Comparison of ENCODE assay signal across 19 mouse cellular contexts in the genomic region with DNA sequence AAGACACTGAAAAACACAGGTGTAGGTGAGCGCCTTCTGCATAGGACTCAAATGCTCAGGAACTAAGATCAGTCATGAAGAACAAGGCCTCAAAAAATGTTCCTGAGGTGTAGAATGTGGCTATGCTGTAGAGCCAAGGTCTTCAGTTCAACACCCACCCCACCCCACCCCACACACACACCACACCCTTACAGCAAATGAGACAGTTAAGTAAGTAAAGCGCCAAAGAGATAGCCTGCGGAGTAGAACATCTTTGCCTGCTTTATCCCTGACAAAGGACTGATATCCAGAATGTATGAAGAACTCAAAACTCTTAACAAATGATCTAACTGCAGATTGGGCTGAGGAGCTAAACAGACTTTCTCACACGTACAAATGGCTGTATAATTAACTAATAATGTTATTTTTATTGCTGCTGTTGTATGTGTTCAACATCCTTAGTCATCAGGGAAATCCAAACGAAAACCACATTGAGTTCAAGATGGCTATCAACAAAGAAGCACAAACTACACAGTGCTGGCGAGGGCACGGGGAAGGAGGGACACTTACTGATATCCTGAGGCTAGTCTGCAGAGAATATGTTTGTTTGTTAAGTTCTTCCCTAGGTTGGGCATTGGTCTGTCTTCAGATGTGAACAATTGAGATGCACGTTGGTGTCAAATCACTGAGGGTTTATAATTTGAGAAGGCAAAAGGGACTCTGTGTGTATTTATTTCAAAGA. TPM values are rescaled to one million over a fixed set of nuclear protein-coding genes. Genes with fewer than 3 reads are reported as not detected.
DNase-seq lines count a peak whose midpoint lies in the region; ATAC-seq and TF ChIP-seq lines count a peak whose summit lies in the region.
"Had no signal": no experiment of that assay in that cellular context is flagged by ENCODE, and none has a peak within 500 bp of the region (broad histone marks: within the 10 kb centered on the region; RNA-seq: fewer than 3 reads in every experiment).

No protein-coding gene starts in this region.

- no peak for TF ChIP-seq POLR2A in MEL (IDR thresholded peaks at IDR 0.05; ENCODE audit: control insufficient read depth in 1 of 2, insufficient read depth in 1 of 2, low read depth in 1 of 2, low read length in 2 of 2, poor library complexity in 1 of 2)

- TF ChIP-seq RAD21 in MEL (IDR thresholded peaks at IDR 0.05; ENCODE audit: low read depth, low read length) = no peak

- no peaks in the 10 kb centered on the region for H3K27me3 ChIP-seq in midbrain, embryonic 11.5 days (ENCODE audit: control insufficient read depth, insufficient read depth, low read length)
- H3K27me3 ChIP-seq in midbrain, embryonic 13.5 days = no peaks in the 10 kb centered on the region
- H3K27me3 ChIP-seq in MEL (ENCODE audit: control insufficient read depth in 1 of 2, insufficient read depth in 2 of 2, low read length in 2 of 2) = no peaks in the 10 kb centered on the region; a peak in 1 of 4 replicates
- H3K27me3 ChIP-seq in liver, embryonic 15.5 days = no peaks in the 10 kb centered on the region
- H3K27me3 ChIP-seq: embryonic facial prominence, embryonic 12.5 days; forebrain, embryonic 13.5 days; heart, embryonic 13.5 days had no signal

- H3K36me3 ChIP-seq in midbrain, embryonic 11.5 days (ENCODE audit: control insufficient read depth, insufficient read depth, low read length) = no peaks in the 10 kb centered on the region
- H3K36me3 ChIP-seq in midbrain, embryonic 13.5 days = no peaks in the 10 kb centered on the region
- peaks cover 0 to 2% of the 10 kb centered on the region in 2 experiments; a peak in 2 of 4 replicates for H3K36me3 ChIP-seq in MEL (ENCODE audit: control insufficient read depth in 1 of 2, insufficient read depth in 2 of 2, low read length in 2 of 2)
- H3K36me3 ChIP-seq in liver, embryonic 15.5 days (replicated peaks) = no peaks in the 10 kb centered on the region
- H3K36me3 ChIP-seq: embryonic facial prominence, embryonic 12.5 days; heart, embryonic 13.5 days had no signal

- no peaks in the 10 kb centered on the region for H3K9me3 ChIP-seq in midbrain, embryonic 11.5 days (ENCODE audit: control insufficient read depth, low read length)
- H3K9me3 ChIP-seq in midbrain, embryonic 13.5 days = no peaks in the 10 kb centered on the region
- H3K9me3 ChIP-seq in MEL (replicated peaks; ENCODE audit: insufficient read depth, low read length) = no peaks in the 10 kb centered on the region
- no peaks in the 10 kb centered on the region for H3K9me3 ChIP-seq in liver, embryonic 15.5 days (replicated peaks)
- H3K9me3 ChIP-seq: embryonic facial prominence, embryonic 12.5 days; forebrain, embryonic 13.5 days; heart, embryonic 13.5 days had no signal

- no peak for ATAC-seq in midbrain, embryonic 11.5 days (ENCODE audit: low FRiP score)
- no peak for ATAC-seq in midbrain, embryonic 13.5 days
- ATAC-seq in liver, embryonic 15.5 days (ENCODE audit: insufficient read depth) = peak; percentile 79
- ATAC-seq: activated CD4-positive, CD25-positive, alpha-beta regulatory T cell, adult 4 months; forebrain, embryonic 13.5 days; forebrain, postnatal 0 days; hindbrain, postnatal 0 days had no signal

- H3K27ac ChIP-seq in midbrain, embryonic 11.5 days (ENCODE audit: low read depth, low read length) = no peak overlapping the region
- no peak overlapping the region for H3K27ac ChIP-seq in midbrain, embryonic 13.5 days
- H3K27ac ChIP-seq in MEL (ENCODE audit: control insufficient read depth, low read depth, low read length) = no peak overlapping the region
- H3K27ac ChIP-seq in liver, embryonic 15.5 days (replicated peaks) = no peak overlapping the region
- H3K27ac ChIP-seq: embryonic facial prominence, embryonic 12.5 days; forebrain, embryonic 13.5 days; heart, embryonic 13.5 days; hindbrain, postnatal 0 days had no signal

- no peaks in the 10 kb centered on the region for H3K79me2 ChIP-seq in MEL (ENCODE audit: control insufficient read depth, insufficient read depth, low read length, poor library complexity)

- peak; percentile 33 for DNase-seq in midbrain, embryonic 11.5 days (ENCODE audit: low spot score, missing footprints)
- DNase-seq in MEL (ENCODE audit: low read depth, low spot score) = peak; percentile 36
- DNase-seq in T-cell, adult 2 months (ENCODE audit: low spot score) = no peak
- DNase-seq in left cerebral cortex, adult 8-10 months (ENCODE audit: low spot score in 2 of 2) = no peak
- no peak for DNase-seq in right cerebral cortex, postnatal 14 days
- DNase-seq: adrenal gland, postnatal 14 days; cerebellum, adult 11-12 months; cerebellum, adult 9-10 months; cerebellum, postnatal 25 days; forebrain, postnatal 0 days; gastrocnemius, postnatal 14 days; heart, postnatal 36 days had no signal

- H3K9ac ChIP-seq in midbrain, embryonic 11.5 days (ENCODE audit: low read length) = no peak overlapping the region
- H3K9ac ChIP-seq in midbrain, embryonic 13.5 days (replicated peaks) = no peak overlapping the region
- no peak overlapping the region for H3K9ac ChIP-seq in MEL (ENCODE audit: control insufficient read depth, low read depth, low read length, poor library complexity, severe bottlenecking)
- H3K9ac ChIP-seq in liver, embryonic 15.5 days = no peak overlapping the region
- H3K9ac ChIP-seq: embryonic facial prominence, embryonic 12.5 days; forebrain, embryonic 13.5 days; forebrain, postnatal 0 days; heart, embryonic 13.5 days had no signal

- no peak overlapping the region for H3K4me2 ChIP-seq in midbrain, embryonic 11.5 days
- H3K4me2 ChIP-seq in midbrain, embryonic 13.5 days (replicated peaks) = no peak overlapping the region
- no peak overlapping the region for H3K4me2 ChIP-seq in liver, embryonic 15.5 days
- H3K4me2 ChIP-seq: embryonic facial prominence, embryonic 12.5 days; forebrain, embryonic 13.5 days; heart, embryonic 13.5 days had no signal

- H3K4me3 ChIP-seq in midbrain, embryonic 11.5 days (ENCODE audit: low read depth, low read length) = no peak overlapping the region
- no peak overlapping the region for H3K4me3 ChIP-seq in midbrain, embryonic 13.5 days (replicated peaks)
- H3K4me3 ChIP-seq in MEL (ENCODE audit: control insufficient read depth in 1 of 2, insufficient read depth in 1 of 2, low read depth in 2 of 2, low read length in 2 of 2) = no peak overlapping the region
- no peak overlapping the region for H3K4me3 ChIP-seq in liver, embryonic 15.5 days (replicated peaks)
- H3K4me3 ChIP-seq: embryonic facial prominence, embryonic 12.5 days; forebrain, embryonic 13.5 days; heart, embryonic 13.5 days had no signal

- no peaks in the 10 kb centered on the region for H3K4me1 ChIP-seq in midbrain, embryonic 11.5 days (ENCODE audit: control insufficient read depth, insufficient read depth, low read length)
- H3K4me1 ChIP-seq in midbrain, embryonic 13.5 days (replicated peaks) = no peaks in the 10 kb centered on the region
- peaks cover 3 to 9% of the 10 kb centered on the region in 2 experiments for H3K4me1 ChIP-seq in MEL (ENCODE audit: control insufficient read depth in 1 of 2, insufficient read depth in 2 of 2, low read length in 2 of 2)
- H3K4me1 ChIP-seq in liver, embryonic 15.5 days (replicated peaks) = peaks cover 16% of the 10 kb centered on the region
- H3K4me1 ChIP-seq: embryonic facial prominence, embryonic 12.5 days; forebrain, embryonic 13.5 days; heart, embryonic 13.5 days had no signal

- no peak for TF ChIP-seq EP300 in MEL (IDR thresholded peaks at IDR 0.05; ENCODE audit: low read depth in 1 of 2, low read length in 2 of 2)

- no peak for TF ChIP-seq CTCF in MEL (IDR thresholded peaks at IDR 0.05 in 2 of 3, conservative IDR thresholded peaks at IDR 0.05 in 1 of 3; ENCODE audit: control insufficient read depth in 1 of 3, insufficient read depth in 1 of 3, low read depth in 2 of 3, low read length in 3 of 3, poor library complexity in 1 of 3, severe bottlenecking in 1 of 3)

- 86% methylated on average over 8 of the region's 8 CpGs for WGBS in midbrain, embryonic 11.5 days
- WGBS in midbrain, embryonic 13.5 days = 91% methylated on average over 8 of the region's 8 CpGs
- WGBS in liver, embryonic 15.5 days (ENCODE audit: insufficient replicate concordance) = 33% methylated on average over 8 of the region's 8 CpGs

TF ChIP-seq in MEL, 35 proteins besides CTCF, POLR2A, EP300 and RAD21:
- no peak for TF ChIP-seq SMC3 (IDR thresholded peaks at IDR 0.05; ENCODE audit: low read depth, low read length)
- 0 out of 2 replicates have a peak, but pooled peaks have one; percentile 25 for TF ChIP-seq GATA1 (IDR thresholded peaks at IDR 0.05; ENCODE audit: low read depth, low read length)
- TF ChIP-seq MAZ (IDR thresholded peaks at IDR 0.05; ENCODE audit: low read depth, low read length) = no peak
TF ChIP-seq in MEL: peak in this region for 1.

RNA-seq across cellular contexts. Expression of a gene that starts 19.3 kb away (rescaled TPM):
- 8.6 and 10.0 TPM in 2 replicates for polyA plus RNA-seq in midbrain, embryonic 11.5 days (2014; fragmentation: Nextera tagmentation; extraction: Ambion mirVana)
- polyA plus RNA-seq in midbrain, embryonic 13.5 days (2015; fragmentation: Nextera tagmentation; extraction: Ambion mirVana) = 3.1 TPM in 2 replicates
- 22.7 and 35.5 TPM in 2 replicates for total RNA-seq in MEL (2012; rRNA removed)
- 10 to 100 TPM; 48.9 to 97.5 TPM for polyA plus RNA-seq in MEL (2012; ENCODE audit: insufficient read depth in 1 of 2, insufficient read length in 2 of 2, low read depth in 1 of 2, low replicate concordance in 2 of 2, missing spikeins in 1 of 2)
- 27.7 and 30.8 TPM in 2 replicates for polyA plus RNA-seq in liver, embryonic 15.5 days (2015; fragmentation: Nextera tagmentation; extraction: Ambion mirVana)
- total RNA-seq in left cerebral cortex, adult 8-10 months (2022) = 10 to 100 TPM in 1 of 4 experiments, 1 to 10 TPM in 3; 8.1 to 10.3 (median 8.9) TPM

Comparison
In these comparisons a context has a peak if more than half of its experiments do, and no peak if none do; other contexts are left out.
1. DNase-seq: peak in midbrain, embryonic 11.5 days (single experiment) and MEL (single experiment); none in T-cell, adult 2 months (single experiment), left cerebral cortex, adult 8-10 months (0 of 2) and right cerebral cortex, postnatal 14 days (single experiment).